Mouse (Mus musculus) CH12.LX (cell line): ENCODE measurements at regions not wholly inside any gene's neighbourhood (a gene's known extent, or its start where the extent isn't known, plus 50 kb on each side); places are given as distances from the start of the nearest gene placed in this dataset.

Experiments
- DNase-seq: peaks from one replicate; pipeline ENCODE4 v3.0.0-alpha.2; 2013; ENCODE audit errors: extremely low read depth
- H3K27ac ChIP-seq: 2 replicates; pipeline ENCODE4 v1.5.1; 2012; ENCODE audit warnings: low read depth, mild to moderate bottlenecking, control low read depth, moderate library complexity; ENCODE audit not compliant: insufficient read depth
- H3K27me3 ChIP-seq: replicated peaks from 2 replicates; pipeline ENCODE3; 2012; ENCODE audit warnings: inconsistent platforms
- H3K36me3 ChIP-seq, 2 experiments: replicated peaks in 1 of 2; 2 replicates each; pipeline versions ENCODE3 to v1.6.1; 2012; ENCODE audit warnings: inconsistent platforms in 1 of 2, low read length in 1 of 2, mild to moderate bottlenecking in 1 of 2, mixed read lengths in 1 of 2, moderate library complexity in 1 of 2; ENCODE audit not compliant: control insufficient read depth in 1 of 2, insufficient read depth in 1 of 2
- H3K4me1 ChIP-seq, 2 experiments: 2 replicates each; pipeline ENCODE4 v1.6.1; 2012; ENCODE audit warnings: inconsistent platforms in 1 of 2, moderate library complexity in 1 of 2; ENCODE audit not compliant: insufficient read depth in 2 of 2, control insufficient read depth in 1 of 2
- H3K4me2 ChIP-seq: 2 replicates; pipeline ENCODE4 v1.6.1; 2012; ENCODE audit warnings: low read depth, mild to moderate bottlenecking, control low read depth; ENCODE audit not compliant: poor library complexity, insufficient read depth, severe bottlenecking
- H3K4me3 ChIP-seq, 3 experiments: fragments of 150-350 bp in 1 of 3; sonication (generic) in 1 of 3; replicated peaks in 1 of 3; 2 replicates each; pipeline versions ENCODE3 to v1.5.1; 2011 to 2012; ENCODE audit warnings: low read depth in 2 of 3, low read length in 2 of 3, mild to moderate bottlenecking in 2 of 3, moderate library complexity in 2 of 3, control low read depth in 1 of 3, improper control_type of control experiment in 1 of 3, inconsistent platforms in 1 of 3, mixed read lengths in 1 of 3; ENCODE audit not compliant: poor library complexity in 1 of 3
- H3K79me2 ChIP-seq: replicated peaks from 2 replicates; pipeline ENCODE4 v1.6.1; 2012; ENCODE audit warnings: mild to moderate bottlenecking, moderate library complexity; ENCODE audit not compliant: control insufficient read depth, poor library complexity, insufficient read depth, severe bottlenecking; ENCODE audit errors: extremely low read depth
- H3K9ac ChIP-seq: 2 replicates; pipeline ENCODE4 v1.6.1; 2012; ENCODE audit warnings: low read depth, mild to moderate bottlenecking, control low read depth, moderate library complexity; ENCODE audit not compliant: insufficient read depth
- H3K9me3 ChIP-seq: replicated peaks from 2 replicates; pipeline ENCODE3; 2012; ENCODE audit warnings: low read length, inconsistent platforms, mixed read lengths
- ELF1 ChIP-seq: IDR thresholded peaks from 2 replicates; pipeline ENCODE4 v1.6.1; 2014; ENCODE audit warnings: low read depth, mild to moderate bottlenecking, inconsistent platforms, low read length, improper control_type of control experiment
- JUND ChIP-seq: conservative IDR thresholded peaks from 2 replicates; pipeline ENCODE4 v1.6.1; 2011; ENCODE audit warnings: low read depth, low read length, improper control_type of control experiment
- MYC ChIP-seq: IDR thresholded peaks from 2 replicates; pipeline ENCODE4 v1.6.1; 2011; ENCODE audit warnings: low read depth, mild to moderate bottlenecking, improper control_type of control experiment, low read length
- NELFE ChIP-seq: IDR thresholded peaks from 2 replicates; pipeline ENCODE4 v1.6.1; 2011; ENCODE audit warnings: low read depth, low read length, improper control_type of control experiment
- PAX5 ChIP-seq: IDR thresholded peaks from 2 replicates; pipeline ENCODE4 v1.6.1; 2012; ENCODE audit warnings: low read length, inconsistent platforms, mixed read lengths
- POLR2A ChIP-seq: IDR thresholded peaks from 2 replicates; pipeline ENCODE4 v1.6.1; 2011; ENCODE audit warnings: low read depth, mild to moderate bottlenecking, improper control_type of control experiment, low read length
- RAD21 ChIP-seq: IDR thresholded peaks from 2 replicates; pipeline ENCODE4 v1.6.1; 2011; ENCODE audit warnings: low read depth, mild to moderate bottlenecking, low read length, improper control_type of control experiment, moderate library complexity
- TBP ChIP-seq: conservative IDR thresholded peaks from 2 replicates; pipeline ENCODE4 v1.6.1; 2011; ENCODE audit warnings: low read depth, low read length, improper control_type of control experiment
- TCF12 ChIP-seq: IDR thresholded peaks from 2 replicates; pipeline ENCODE4 v1.6.1; 2014; ENCODE audit warnings: low read depth, mild to moderate bottlenecking, inconsistent platforms, low read length, improper control_type of control experiment
- UBTF ChIP-seq: IDR thresholded peaks from 2 replicates; pipeline ENCODE4 v1.6.1; 2012; ENCODE audit warnings: low read depth, mild to moderate bottlenecking, inconsistent platforms, low read length, improper control_type of control experiment, moderate library complexity
- USF2 ChIP-seq: conservative IDR thresholded peaks from 2 replicates; pipeline ENCODE4 v1.6.1; 2011; ENCODE audit warnings: low read depth, low read length, improper control_type of control experiment
- ZC3H11A ChIP-seq: IDR thresholded peaks from 2 replicates; pipeline ENCODE4 v1.6.1; 2012; ENCODE audit warnings: low read depth, mild to moderate bottlenecking, inconsistent platforms, low read length, improper control_type of control experiment
- dilution Hi-C: fragments of 300-500 bp; cut with MboI; formaldehyde crosslinking; loops from 2 replicates; pipeline ENCODE4 v1.14.3; 2020; ENCODE audit warnings: low sequenced_read_pairs; ENCODE audit not compliant: extremely low pct_unique_long_range_greater_than_20kb, extremely low pct_ligation_motif_present
- in situ Hi-C: fragments of 300-500 bp; cut with MboI; formaldehyde crosslinking; loops from 3 replicates; pipeline ENCODE4 v1.14.3; 2019; ENCODE audit warnings: low sequenced_read_pairs, low pct_ligation_motif_present, low pct_unique_long_range_greater_than_20kb, mixed read lengths

DNA sequence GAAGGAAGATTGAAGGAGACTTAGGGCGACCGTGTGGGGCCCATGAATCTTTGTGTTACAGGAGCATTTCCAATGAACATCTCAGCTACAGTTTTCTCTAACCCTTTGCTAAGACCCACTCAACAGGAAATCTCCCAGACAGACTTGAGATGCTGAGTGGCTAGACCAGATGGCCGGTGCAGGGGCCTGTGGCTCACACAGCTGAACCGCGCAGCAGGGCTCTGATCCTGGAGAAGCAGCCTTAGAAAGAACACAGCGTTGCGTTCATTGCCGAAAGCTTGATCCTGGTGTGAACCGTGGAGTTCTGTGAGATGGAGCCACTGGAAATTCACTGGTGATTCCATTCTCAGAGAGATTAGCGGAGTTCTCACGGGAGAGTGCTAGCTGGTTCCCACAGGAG lies 115.9 kb upstream of the Spata13 start:
- no peak for DNase-seq
- Histone ChIP-seq H3K27ac (no peak overlapping the region), H3K4me1 (peaks cover 0 to 6% of the 10 kb centered on the region in 2 experiments; a peak in 2 of 4 replicates), H3K9ac (no peak overlapping the region), H3K9me3 (no peaks in the 10 kb centered on the region), H3K4me2 (no peak overlapping the region), H3K36me3 (no peaks in the 10 kb centered on the region), H3K27me3 (no peaks in the 10 kb centered on the region), H3K79me2 (no peaks in the 10 kb centered on the region), H3K4me3 (no peak overlapping the region)
- TF ChIP-seq JUND (no peak), MYC (no peak), POLR2A (no peak)
- in situ Hi-C loops (no loop called here), dilution Hi-C loops (no loop called here)

DNA sequence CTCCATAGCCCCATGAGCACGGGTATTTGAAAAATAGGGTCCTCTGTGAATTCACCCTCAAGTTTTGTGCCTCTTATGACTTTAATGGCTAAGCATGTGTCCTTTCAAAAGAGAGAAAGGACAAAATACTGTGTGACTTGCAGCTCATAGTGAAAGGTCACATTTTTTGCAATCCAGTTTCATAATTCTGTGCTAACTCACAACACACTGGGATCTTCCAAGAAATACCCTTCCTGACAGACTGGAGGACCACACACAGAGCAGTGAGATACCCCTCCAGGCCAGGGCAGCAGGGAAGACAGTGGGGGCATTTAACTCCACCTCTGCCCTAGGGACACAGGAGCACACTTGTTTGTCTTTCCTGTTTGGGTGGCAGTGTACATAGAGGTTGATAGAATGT lies 110.8 kb upstream of the Spata13 start:
- Histone ChIP-seq H3K4me3 (no peak overlapping the region), H3K9ac (no peak overlapping the region), H3K9me3 (no peaks in the 10 kb centered on the region)

DNA sequence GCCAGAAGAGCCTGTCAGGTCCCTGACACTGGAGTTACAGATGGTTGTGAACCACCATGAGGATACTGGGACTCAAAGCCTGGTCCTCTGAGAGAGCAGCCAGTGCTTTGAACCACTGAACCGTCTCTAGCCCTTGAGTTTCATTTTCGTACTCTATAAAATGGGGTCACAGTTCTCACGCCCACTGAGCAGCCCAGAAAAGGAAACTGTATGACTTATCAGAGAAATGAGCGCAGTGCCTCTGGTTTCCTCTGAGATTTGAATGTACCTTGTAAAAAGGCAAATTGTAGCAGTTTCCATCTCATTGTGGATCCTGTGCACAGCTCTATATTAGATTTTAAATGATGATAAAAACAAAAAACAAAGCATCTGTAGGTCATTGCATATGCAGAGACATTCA lies 108.9 kb upstream of the Spata13 start:
- no peaks in the 10 kb centered on the region for H3K36me3 ChIP-seq
- no peak overlapping the region for H3K27ac ChIP-seq
- no peak overlapping the region for H3K4me3 ChIP-seq
- no peaks in the 10 kb centered on the region for H3K27me3 ChIP-seq
- no peaks in the 10 kb centered on the region for H3K79me2 ChIP-seq
- no peak overlapping the region for H3K9ac ChIP-seq
- in situ Hi-C loops: loop anchor here (5.0 to 25.0 kb wide), 3 partner anchors 167 to 562 kb away; no protein-coding TSS in a partner anchor
- no peak overlapping the region; the same call in 1 of the 2 replicates for H3K4me2 ChIP-seq
- peaks cover 0 to 12% of the 10 kb centered on the region in 2 experiments; a peak in 2 of 4 replicates for H3K4me1 ChIP-seq
- TF ChIP-seq ZC3H11A (no peak), NELFE (no peak), TCF12 (no peak), TBP (no peak), UBTF (no peak), PAX5 (no peak), ELF1 (no peak), USF2 (no peak), RAD21 (no peak)
- no peaks in the 10 kb centered on the region for H3K9me3 ChIP-seq
- dilution Hi-C loops: no loop called here
- no peak for DNase-seq

More for the DNA sequence above, 110.8 kb upstream of the Spata13 start:
- Histone ChIP-seq H3K4me2 (no peak overlapping the region), H3K27ac (no peak overlapping the region), H3K27me3 (no peaks in the 10 kb centered on the region), H3K79me2 (no peaks in the 10 kb centered on the region), H3K36me3 (no peaks in the 10 kb centered on the region), H3K4me1 (peaks cover 0 to 5% of the 10 kb centered on the region in 2 experiments; a peak in 2 of 4 replicates)
- TF ChIP-seq NELFE (no peak), TBP (no peak)
- in situ Hi-C loops: loop anchor here (10.0 kb wide), 1 partner anchor 252 kb away; no protein-coding TSS in a partner anchor
- dilution Hi-C loops: no loop called here
- no peak for DNase-seq
